Mouse (Mus musculus) lung, postnatal 10 days (tissue): ENCODE results near the gene Rbm19.
"Not testable (repeated sequence)": the region's sequence is repeated elsewhere in the genome, so short reads cannot be mapped to it uniquely, and the experiment has no call there.

Experiments used
- DNase-seq: peaks from one replicate; pipeline ENCODE4 v3.0.0; 2021

The Rbm19 gene

GRCm38 (mm10) chr5:120116261-120117050 is at the start of gene Rbm19:
Gene Rbm19 (plus strand): TSS chr5:120116465.
- peak; percentile 98 for DNase-seq

- no peak for DNase-seq
Observed at GRCm38 (mm10) chr5:120067266-120067665, 49.0 kb upstream of the Rbm19 start.

GRCm38 (mm10) chr5:120074101-120074500 is 42.2 kb upstream of the Rbm19 start:
- DNase-seq = no peak

DNA sequence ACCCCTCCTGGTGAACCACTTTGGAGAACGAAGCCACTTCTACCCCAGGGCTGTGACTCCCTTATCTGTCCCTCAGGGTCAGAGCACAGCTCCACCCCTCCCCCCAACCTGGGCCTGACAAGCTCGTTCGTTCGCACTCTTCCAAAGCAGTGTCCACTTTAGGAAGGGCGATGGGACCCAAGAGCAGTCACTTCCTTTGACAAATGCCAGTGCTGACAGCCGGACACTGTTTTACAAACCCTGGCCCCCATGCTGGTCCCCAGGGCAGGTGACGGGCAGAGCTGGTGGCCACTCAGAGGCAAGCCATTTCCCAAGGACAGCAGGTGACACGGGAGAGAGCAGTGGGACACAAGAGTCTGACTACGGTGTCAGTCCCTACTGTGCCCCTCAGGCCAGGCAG is 36.2 kb upstream of the Rbm19 start:
- no peak for DNase-seq

DNA sequence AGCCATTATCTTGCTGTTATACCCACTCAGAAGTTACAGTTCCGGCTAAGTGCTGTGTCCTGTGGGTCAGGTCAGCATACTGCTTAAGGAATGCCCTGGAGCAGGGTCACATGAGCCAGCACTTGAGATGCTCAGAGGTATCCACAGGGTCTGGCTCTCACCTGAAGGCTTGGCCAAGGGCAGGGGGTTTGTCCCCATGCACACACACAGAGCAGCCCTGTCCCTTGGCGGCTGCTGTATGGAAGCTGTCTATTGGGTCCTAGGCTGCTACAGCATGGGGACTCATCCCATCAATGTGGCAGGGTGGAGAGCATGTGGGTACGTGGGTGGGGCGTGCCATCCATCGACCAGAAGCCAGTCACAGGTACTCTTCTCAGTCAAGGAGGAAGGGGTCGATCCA is 35.8 kb upstream of the Rbm19 start:
- no peak for DNase-seq

DNA sequence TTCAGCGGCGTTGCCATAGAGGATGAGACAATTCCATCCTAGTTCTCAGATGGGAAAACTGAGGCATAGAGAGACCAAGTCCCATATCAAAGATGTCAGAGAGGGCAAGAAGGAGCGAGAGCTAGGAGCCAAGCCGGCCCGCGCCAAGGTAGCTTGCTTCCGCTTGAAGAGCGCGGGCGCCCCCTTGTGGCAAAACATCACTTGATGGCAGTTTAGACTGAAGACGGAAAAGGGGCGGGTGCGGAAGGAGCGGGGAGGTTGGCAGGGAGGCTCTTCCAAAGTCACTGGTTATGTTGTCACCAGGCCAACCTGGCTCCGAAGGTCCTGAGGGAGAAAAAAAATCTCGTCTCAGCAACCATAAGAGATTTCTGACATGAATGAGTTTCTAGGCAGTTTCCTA is 27.7 kb upstream of the Rbm19 start:
- peak; percentile 95 for DNase-seq

GRCm38 (mm10) chr5:120094602-120095001 is 21.7 kb upstream of the Rbm19 start:
- peak; percentile 68 for DNase-seq

DNA sequence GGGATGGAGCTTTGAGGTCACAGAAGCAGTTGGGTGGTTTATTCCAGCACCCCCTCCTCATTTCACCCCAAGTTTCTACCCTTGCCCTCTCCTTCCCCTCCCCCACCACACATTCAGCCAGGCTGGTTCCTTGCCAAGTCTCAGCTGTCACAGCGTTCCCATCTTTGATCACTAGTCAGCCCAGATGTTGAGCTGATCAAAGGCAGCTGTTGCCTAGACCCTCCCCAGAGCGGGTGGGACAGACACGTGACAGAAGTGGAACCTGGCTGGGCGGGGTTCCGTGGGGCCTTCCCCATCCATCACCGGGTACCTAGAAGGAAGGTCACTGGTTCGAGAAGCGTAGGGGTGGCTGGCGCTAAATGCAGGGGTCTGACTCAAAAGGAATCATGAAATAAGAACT is 19.2 kb upstream of the Rbm19 start:
- peak; percentile 75 for DNase-seq

DNA sequence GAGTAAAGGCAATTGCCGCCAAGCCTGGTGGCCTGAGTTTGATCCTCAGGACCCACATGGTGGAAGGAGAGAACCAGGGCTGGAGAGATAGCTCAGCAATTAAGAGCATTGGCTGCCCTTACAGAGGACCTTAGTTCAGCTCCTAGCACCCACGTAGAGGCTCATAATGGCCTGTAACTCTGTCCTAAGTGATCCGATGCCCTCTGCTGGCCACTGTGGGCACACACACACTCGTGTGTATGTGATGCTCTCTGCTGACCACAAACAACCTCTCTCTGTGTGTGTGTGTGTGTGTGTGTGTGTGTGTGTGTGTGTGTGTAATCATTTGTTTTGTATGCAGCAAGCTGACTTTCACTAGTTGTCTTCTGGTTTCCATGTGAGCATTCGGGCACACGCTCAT is 15.5 kb upstream of the Rbm19 start:
- DNase-seq = no peak

DNA sequence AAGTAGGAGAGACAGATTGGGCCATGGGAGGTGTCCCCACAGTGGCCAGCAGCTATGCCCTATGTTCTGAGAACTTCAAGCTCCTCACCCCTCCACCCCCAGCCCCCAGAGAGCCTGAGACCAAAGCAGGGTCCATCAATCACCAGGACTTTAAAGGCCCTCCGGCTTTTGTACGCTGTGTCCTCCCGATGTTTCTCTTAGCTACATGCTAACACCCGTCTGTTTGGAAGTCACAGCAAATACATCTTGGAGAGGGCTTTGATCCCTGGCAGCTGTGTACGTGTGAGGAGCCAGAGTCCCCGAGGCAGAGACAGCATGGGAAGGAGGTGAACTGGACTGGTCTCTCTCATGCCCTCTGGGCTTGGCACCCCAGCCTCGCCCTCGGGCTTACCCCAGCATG is 14.2 kb upstream of the Rbm19 start:
- DNase-seq = peak; percentile 89

DNA sequence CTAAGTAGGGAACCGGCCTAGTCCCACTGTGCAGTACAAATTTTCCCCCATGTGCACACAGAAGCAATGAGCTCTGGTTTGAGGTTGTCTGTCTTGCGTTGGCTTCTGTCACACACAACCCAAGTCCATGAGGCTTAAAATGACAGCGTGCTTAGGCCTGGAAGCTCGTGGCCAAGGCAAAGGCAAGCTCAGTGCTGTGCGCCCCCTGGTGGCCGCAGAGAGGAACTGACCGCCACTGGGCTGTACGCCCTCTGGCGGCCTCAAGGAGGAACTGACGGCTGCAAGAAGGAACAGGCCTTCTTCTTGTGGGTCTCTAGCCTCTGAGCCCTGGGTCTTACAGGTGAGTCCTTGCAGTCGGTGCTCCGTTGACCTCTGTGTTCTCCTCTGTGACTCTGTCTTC is 13.5 kb upstream of the Rbm19 start:
- DNase-seq = peak; percentile 75

- peak; percentile 61 for DNase-seq
Observed at GRCm38 (mm10) chr5:120103458-120103857, 12.8 kb upstream of the Rbm19 start.

DNA sequence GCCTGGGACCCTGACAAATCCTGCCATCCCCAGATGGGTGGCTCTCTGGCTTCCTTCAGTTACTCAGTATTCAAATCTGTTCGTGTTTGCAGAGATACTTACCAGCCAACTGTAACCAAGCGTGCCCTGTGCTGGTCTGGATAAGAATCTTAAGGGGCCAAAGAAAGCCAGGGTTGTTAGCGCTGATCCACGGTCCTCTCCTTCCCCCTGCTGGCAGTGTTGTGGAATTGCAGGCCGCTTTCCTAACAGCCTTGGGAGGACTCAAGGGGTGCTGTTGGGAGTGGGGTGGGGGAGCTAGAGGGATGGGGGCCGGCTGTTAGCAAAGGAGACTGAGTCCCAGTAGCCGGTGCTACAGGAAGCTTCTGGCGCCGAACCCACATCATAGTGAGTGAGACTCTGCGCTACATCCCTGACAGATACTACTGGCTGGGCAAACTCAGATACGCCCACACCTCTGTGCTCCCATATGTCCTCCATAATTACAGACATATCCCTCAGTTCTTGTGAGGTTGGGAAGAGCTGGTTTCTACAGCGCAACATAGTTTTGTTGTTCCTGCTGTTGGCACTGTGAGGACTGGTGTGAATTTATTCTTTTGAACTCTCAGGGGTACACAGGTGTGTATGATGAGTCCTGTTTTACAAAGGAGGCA is 9.7 kb upstream of the Rbm19 start:
- peak; percentile 57 for DNase-seq

GRCm38 (mm10) chr5:120114361-120114760 is 1.9 kb upstream of the Rbm19 start:
- DNase-seq = no peak

DNA sequence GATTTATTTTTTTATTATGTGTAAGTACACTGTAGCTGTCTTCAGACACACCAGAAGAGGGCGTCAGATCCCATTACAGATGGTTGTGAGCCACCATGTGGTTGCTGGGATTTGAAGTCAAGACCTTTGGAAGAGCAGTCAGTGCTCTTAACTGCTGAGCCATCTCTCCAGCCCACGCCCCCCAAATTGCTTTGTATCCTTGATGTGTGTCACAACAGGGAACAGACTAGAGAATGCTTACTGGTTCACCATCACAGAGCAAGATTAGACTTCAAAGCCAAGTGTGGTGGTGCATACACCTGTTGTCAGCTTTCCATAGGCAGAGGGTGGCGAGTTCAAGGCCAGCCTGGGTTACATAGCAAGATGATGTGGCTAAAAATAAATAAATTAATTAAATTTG is 896 bp downstream of the Rbm19 start:
- not testable (repeated sequence) for DNase-seq

- DNase-seq = peak; percentile 54
Observed at GRCm38 (mm10) chr5:120124881-120125690, 8.8 kb downstream of the Rbm19 start.

GRCm38 (mm10) chr5:120127641-120128040 is 11.4 kb downstream of the Rbm19 start:
- no peak for DNase-seq

DNA sequence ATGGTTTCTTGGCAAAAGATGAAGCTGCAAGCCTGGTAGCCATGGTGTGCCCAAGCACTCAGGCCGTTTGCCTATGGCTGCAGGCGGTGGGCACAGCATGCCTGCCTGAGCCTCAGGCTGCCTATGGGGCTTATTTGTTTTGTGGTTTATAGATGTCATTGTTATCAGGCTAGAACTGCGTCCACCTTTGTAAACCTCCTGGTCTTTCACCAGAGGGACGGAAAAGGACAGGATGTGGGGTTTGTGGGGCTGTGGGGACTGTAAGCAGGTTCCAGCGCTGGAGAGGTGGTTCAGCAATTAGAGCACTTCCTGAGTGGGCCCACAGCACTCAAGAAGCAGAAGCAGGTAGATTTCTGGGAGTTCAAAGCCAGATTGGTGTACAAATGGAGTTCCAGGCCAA is 12.2 kb downstream of the Rbm19 start:
- DNase-seq = no peak

- no peak for DNase-seq
Observed at GRCm38 (mm10) chr5:120129070-120129469, 12.8 kb downstream of the Rbm19 start.

- DNase-seq = no peak
Observed at GRCm38 (mm10) chr5:120129761-120130160, 13.5 kb downstream of the Rbm19 start.

GRCm38 (mm10) chr5:120130163-120130562 is 13.9 kb downstream of the Rbm19 start:
- peak; percentile 34 for DNase-seq

DNA sequence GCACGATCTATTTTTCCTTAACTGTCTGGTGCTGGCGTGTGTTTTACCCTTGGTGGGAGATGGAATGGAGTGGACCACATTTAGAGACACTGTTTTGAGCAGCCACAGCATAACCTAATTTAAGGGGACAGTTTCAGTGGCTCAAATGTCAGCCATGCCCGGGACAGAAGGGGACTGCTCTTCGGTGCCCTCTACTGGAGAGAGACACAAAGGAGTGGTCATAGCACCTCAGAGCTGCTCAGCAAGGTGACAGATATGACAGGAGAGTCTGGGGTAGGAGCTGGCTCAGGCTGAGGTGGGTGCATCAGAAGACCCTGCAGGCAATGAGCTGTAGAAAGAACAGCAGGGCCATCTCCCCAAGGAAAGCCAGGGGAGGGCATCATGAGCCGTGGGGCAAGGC is 15.3 kb downstream of the Rbm19 start:
- DNase-seq = peak; percentile 36

GRCm38 (mm10) chr5:120134000-120134399 is 17.7 kb downstream of the Rbm19 start:
- peak; percentile 70 for DNase-seq

GRCm38 (mm10) chr5:120135337-120135736 is 19.1 kb downstream of the Rbm19 start:
- no peak for DNase-seq
